17 mouse cellular contexts compared by ENCODE assay signal in the genomic region with DNA sequence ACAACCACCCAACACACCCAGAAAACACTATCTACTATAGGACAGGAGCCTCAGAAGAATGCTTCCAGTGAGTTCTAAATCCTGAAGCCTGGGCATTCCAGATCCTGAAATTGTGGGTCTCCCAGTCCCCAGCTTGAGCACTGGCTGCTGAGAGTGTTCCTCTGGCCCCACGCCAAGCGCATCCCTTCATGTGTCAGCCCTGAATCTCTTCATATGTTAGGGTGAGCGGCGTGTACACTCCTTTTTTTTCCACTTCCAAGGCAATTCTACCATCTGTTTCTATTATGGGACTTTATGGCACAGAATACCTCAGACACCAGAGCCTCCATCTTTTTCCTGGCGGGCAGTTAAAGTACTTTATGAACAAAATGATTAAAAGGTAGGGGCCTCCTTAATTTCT.
DNase-seq lines count a peak whose midpoint lies in the region; ATAC-seq and TF ChIP-seq lines count a peak whose summit lies in the region.
"Had no signal": no experiment of that assay in that cellular context is flagged by ENCODE, and none has a peak within 500 bp of the region (broad histone marks: within the 10 kb centered on the region; RNA-seq: fewer than 3 reads in every experiment).

No protein-coding gene starts in this region.

- H3K4me2 ChIP-seq in forebrain, embryonic 15.5 days (replicated peaks), result no peak overlapping the region
- no peak overlapping the region for H3K4me2 ChIP-seq in forebrain, embryonic 11.5 days (ENCODE audit: low read depth, low read length, severe bottlenecking)
- H3K4me2 ChIP-seq in forebrain, postnatal 0 days (ENCODE audit: low read depth), result no peak overlapping the region
- H3K4me2 ChIP-seq: heart, embryonic 15.5 days; midbrain, embryonic 15.5 days had no signal

- WGBS in forebrain, embryonic 15.5 days, result 57% methylated on average over 5 of the region's 5 CpGs
- whole genome bisulfite sequencing in forebrain, embryonic 11.5 days, result 91% methylated on average over 5 of the region's 5 CpGs
- 48% methylated on average over 5 of the region's 5 CpGs for WGBS in forebrain, postnatal 0 days

- H3K27me3 ChIP-seq in forebrain, embryonic 15.5 days, result no peaks in the 10 kb centered on the region
- no peaks in the 10 kb centered on the region for H3K27me3 ChIP-seq in forebrain, embryonic 11.5 days (ENCODE audit: control insufficient read depth, insufficient read depth, low read length)
- H3K27me3 ChIP-seq in forebrain, postnatal 0 days (ENCODE audit: insufficient read depth, low read length), result no peaks in the 10 kb centered on the region
- H3K27me3 ChIP-seq: CH12.LX; heart, embryonic 15.5 days; midbrain, embryonic 15.5 days had no signal

- H3K4me3 ChIP-seq in forebrain, embryonic 15.5 days, result no peak overlapping the region
- no peak overlapping the region for H3K4me3 ChIP-seq in forebrain, embryonic 11.5 days (ENCODE audit: low read depth, low read length)
- H3K4me3 ChIP-seq in forebrain, postnatal 0 days (ENCODE audit: low read depth, low read length), result no peak overlapping the region
- H3K4me3 ChIP-seq: heart, embryonic 15.5 days; midbrain, embryonic 15.5 days had no signal

- H3K9me3 ChIP-seq in forebrain, embryonic 15.5 days, result no peaks in the 10 kb centered on the region
- H3K9me3 ChIP-seq in forebrain, embryonic 11.5 days (ENCODE audit: control insufficient read depth, low read length), result no peaks in the 10 kb centered on the region
- H3K9me3 ChIP-seq in forebrain, postnatal 0 days (ENCODE audit: low read length), result no peaks in the 10 kb centered on the region
- H3K9me3 ChIP-seq: heart, embryonic 15.5 days; midbrain, embryonic 15.5 days had no signal

- DNase-seq in forebrain, embryonic 11.5 days (ENCODE audit: low spot score), result no peak
- DNase-seq in left cerebral cortex, postnatal 25 days (ENCODE audit: low spot score in 2 of 2), result peak; percentile 5 to 21
- DNase-seq in left cerebral cortex, postnatal 36 days (ENCODE audit: low spot score in 2 of 2), result no peak
- DNase-seq in brain, embryonic 14.5 days (ENCODE audit: low read depth), result peak; percentile 92
- peak; percentile 78 for DNase-seq in forebrain, postnatal 0 days
- DNase-seq in testis, postnatal 14 days (ENCODE audit: low spot score), result no peak
- DNase-seq in gastrocnemius, postnatal 14 days, result no peak
- DNase-seq: adrenal gland, adult 8-10 months; gastrocnemius, postnatal 25 days; kidney, postnatal 36 days; lung, postnatal 36 days; spleen, adult 18-20 months had no signal

- TF ChIP-seq CTCF in brain, embryonic 14.5 days (IDR thresholded peaks at IDR 0.05; ENCODE audit: borderline replicate concordance, extremely low read depth, insufficient read depth, insufficient read length), result no peak
- no peak for TF ChIP-seq CTCF in forebrain, postnatal 0 days (IDR thresholded peaks at IDR 0.05; ENCODE audit: low read depth)

- no peak for TF ChIP-seq POLR2A in brain, embryonic 14.5 days (IDR thresholded peaks at IDR 0.05; ENCODE audit: borderline replicate concordance, extremely low read depth, insufficient read depth, insufficient read length, poor library complexity, severe bottlenecking)

- peak; percentile 84 for ATAC-seq in forebrain, embryonic 15.5 days (replicated peaks)
- no peak for ATAC-seq in forebrain, embryonic 11.5 days (replicated peaks; ENCODE audit: low FRiP score)
- ATAC-seq in forebrain, postnatal 0 days, result peak; percentile 88
- ATAC-seq: inflammation-experienced regulatory T-cells, adult 6 months; midbrain, embryonic 15.5 days had no signal

- peaks cover 18% of the 10 kb centered on the region for H3K4me1 ChIP-seq in forebrain, embryonic 15.5 days
- H3K4me1 ChIP-seq in forebrain, embryonic 11.5 days (replicated peaks; ENCODE audit: control insufficient read depth, insufficient read depth, low read length), result no peaks in the 10 kb centered on the region
- H3K4me1 ChIP-seq in forebrain, postnatal 0 days (ENCODE audit: insufficient read depth), result peaks cover 3% of the 10 kb centered on the region; the same call in 1 of the 2 replicates
- H3K4me1 ChIP-seq: heart, embryonic 15.5 days; midbrain, embryonic 15.5 days had no signal

- intact Hi-C loops in left cerebral cortex, postnatal 25 days (cut with DNase I), result no loop called here
- intact Hi-C loops in left cerebral cortex, postnatal 36 days (cut with DNase I), result no loop called here
- intact Hi-C loops in gastrocnemius, postnatal 14 days (cut with DNase I; ENCODE audit: low total_unique reads), result no loop called here

- no peak overlapping the region for H3K9ac ChIP-seq in forebrain, embryonic 15.5 days (replicated peaks)
- no peak overlapping the region for H3K9ac ChIP-seq in forebrain, embryonic 11.5 days (ENCODE audit: low read length)
- no peak overlapping the region for H3K9ac ChIP-seq in forebrain, postnatal 0 days
- H3K9ac ChIP-seq: heart, embryonic 15.5 days; midbrain, embryonic 15.5 days had no signal

- peak overlapping the region; percentile 40 for H3K27ac ChIP-seq in forebrain, embryonic 15.5 days (replicated peaks)
- no peak overlapping the region for H3K27ac ChIP-seq in forebrain, embryonic 11.5 days (ENCODE audit: low read depth, low read length)
- H3K27ac ChIP-seq in forebrain, postnatal 0 days (ENCODE audit: low read depth, low read length), result peak overlapping the region; percentile 21; the same call in 1 of the 2 replicates
- H3K27ac ChIP-seq: heart, embryonic 15.5 days; midbrain, embryonic 15.5 days had no signal

- no peaks in the 10 kb centered on the region for H3K36me3 ChIP-seq in forebrain, embryonic 15.5 days
- H3K36me3 ChIP-seq in forebrain, embryonic 11.5 days (ENCODE audit: control insufficient read depth, insufficient read depth, low read length), result no peaks in the 10 kb centered on the region
- H3K36me3 ChIP-seq in forebrain, postnatal 0 days (ENCODE audit: insufficient read depth), result no peaks in the 10 kb centered on the region
- H3K36me3 ChIP-seq: heart, embryonic 15.5 days; midbrain, embryonic 15.5 days had no signal

Comparison
In these comparisons a context has a peak if more than half of its experiments do, and no peak if none do; other contexts are left out.
1. DNase-seq: peak in left cerebral cortex, postnatal 25 days (2 of 2), brain, embryonic 14.5 days (single experiment) and forebrain, postnatal 0 days (single experiment); none in forebrain, embryonic 11.5 days (single experiment), left cerebral cortex, postnatal 36 days (0 of 2), testis, postnatal 14 days (single experiment) and gastrocnemius, postnatal 14 days (single experiment).